Mouse (Mus musculus) layer of hippocampus, adult 6 months (tissue): ENCODE measurements around the gene Fam205a2. TPM values are rescaled to one million over a fixed set of nuclear protein-coding genes. Genes with fewer than 3 reads are reported as not detected.

Experiments
- long read RNA-seq, 2 experiments: library from polyadenylated mRNA; unstranded; transcript quantifications; one replicate each; pipeline ENCODE4 v2.0.0; 2019 to 2020
- polyA plus RNA-seq: library from polyadenylated mRNA; unstranded; fragments of <200 nt; fragmentation: Nextera tagmentation; gene quantifications from 2 replicates; pipeline ENCODE4 v1.2.3, GENCODE M21; 2021

Fam205a2 gene
- 0.31 TPM in 1 of 2 replicates, not detected in the other for polyA plus RNA-seq
- long read RNA-seq, experiment 1, partial matches to known transcripts: 0 of 1 reads
- long read RNA-seq, experiment 1, other reads (novel, unspliced or antisense): 1 of 1 reads
- long read RNA-seq, experiment 2, partial matches to known transcripts: 1 of 3 reads
- long read RNA-seq, experiment 2, other reads (novel, unspliced or antisense): 2 of 3 reads

DNA sequence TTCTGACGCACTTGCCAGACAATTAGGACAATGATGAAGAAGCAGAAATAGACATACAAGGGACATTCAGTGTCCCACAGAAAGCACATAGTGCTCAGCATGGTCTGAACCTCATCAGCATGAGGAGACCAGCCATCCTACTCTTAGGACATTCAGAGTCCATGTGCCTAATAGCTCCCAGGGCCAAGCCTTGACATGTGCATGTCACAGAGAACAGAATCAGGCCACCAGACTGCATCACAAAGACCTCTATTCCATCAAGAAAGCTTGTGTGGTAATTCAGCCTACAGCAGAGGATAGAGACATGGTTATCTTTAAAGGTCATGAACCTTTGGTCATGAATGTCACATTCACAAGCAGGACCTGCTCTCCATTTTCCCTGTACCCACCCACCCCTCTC is at the start of gene Fam205a2:
TSS of gene Fam205a2 (minus strand) at position 101 of the 400 bp plus-strand sequence.

Other genes starting within 250 kb of the Fam205a2 start
- gene Gm21953, start 233.9 kb downstream of the Fam205a2 start, polyA plus RNA-seq: 1.7 TPM in 1 of 2 replicates, not detected in the other
- 0.31 TPM in 1 of 2 replicates, not detected in the other for gene Fam205a3, start 209.8 kb downstream of the Fam205a2 start, polyA plus RNA-seq
- gene Gm21586, start 88.8 kb downstream of the Fam205a2 start, polyA plus RNA-seq: 1.7 TPM in 1 of 2 replicates, not detected in the other
- 0.06 and 0.10 TPM in 2 replicates for gene Gm2163, start 61.4 kb downstream of the Fam205a2 start, polyA plus RNA-seq
- not detected in 2 replicates for gene Gm10591, start 84.0 kb upstream of the Fam205a2 start, polyA plus RNA-seq
- 0.55 and 0.89 TPM in 2 replicates for gene Gm2564, start 101.5 kb upstream of the Fam205a2 start, polyA plus RNA-seq
- gene Ccl27b, start 127.1 kb upstream of the Fam205a2 start, polyA plus RNA-seq: not detected in 2 replicates
- gene Il11ra2, start 133.7 kb upstream of the Fam205a2 start, polyA plus RNA-seq: 0.44 and 0.49 TPM in 2 replicates
- gene 4930578G10Rik, start 207.4 kb upstream of the Fam205a2 start, polyA plus RNA-seq: not detected in 2 replicates
- gene Ccl19, start 228.4 kb upstream of the Fam205a2 start, polyA plus RNA-seq: 1.3 and 1.5 TPM in 2 replicates
- gene Ccl21a, start 245.8 kb upstream of the Fam205a2 start, polyA plus RNA-seq: 0.19 and 0.38 TPM in 2 replicates